ENCODE assay signal across 8 mouse cellular contexts in genomic region chr5:109844753-109845186, GRCm38 (mm10).
DNase-seq lines count a peak whose midpoint lies in the region; ATAC-seq lines count a peak whose summit lies in the region.

No protein-coding gene starts in this region.

- ATAC-seq in limb, embryonic 11.5 days (ENCODE audit: insufficient number of reproducible peaks, low FRiP score, low TSS enrichment, low read depth), result peak; percentile 89
- peak; percentile 70 for ATAC-seq in midbrain, embryonic 11.5 days (ENCODE audit: low FRiP score)

- H3K9me3 ChIP-seq in erythroblast, embryonic 14.5 days (ENCODE audit: control insufficient read depth, low read length), result peaks cover 2% of the 10 kb centered on the region; the same call in 1 of the 2 replicates
- H3K9me3 ChIP-seq in limb, embryonic 11.5 days (ENCODE audit: control insufficient read depth, low read length), result no peaks in the 10 kb centered on the region
- no peaks in the 10 kb centered on the region for H3K9me3 ChIP-seq in midbrain, embryonic 11.5 days (ENCODE audit: control insufficient read depth, low read length)

- 5% methylated on average over 15 of the region's 15 CpGs for WGBS in limb, embryonic 11.5 days
- WGBS in midbrain, embryonic 11.5 days, result 11% methylated on average over 15 of the region's 15 CpGs

- DNase-seq in right cerebral cortex, postnatal 4 days, result peak; percentile 1
- DNase-seq in right cerebral cortex, adult 2 months (ENCODE audit: low spot score in 2 of 2), result no peak
- peak; percentile 17 for DNase-seq in heart, postnatal 4 days
- DNase-seq in limb, embryonic 11.5 days (ENCODE audit: low spot score), result peak; percentile 74
- DNase-seq in midbrain, embryonic 11.5 days (ENCODE audit: low spot score, missing footprints), result peak; percentile 87
- peak; percentile 72 to 75 for DNase-seq in spleen, postnatal 36 days (ENCODE audit: low spot score in 2 of 2)
- DNase-seq in frontal cortex, postnatal 25 days (ENCODE audit: low spot score in 2 of 2), result no peak

- peak overlapping the region; percentile 47 for H3K4me2 ChIP-seq in limb, embryonic 11.5 days (ENCODE audit: low read depth, severe bottlenecking)
- peak overlapping the region; percentile 43 for H3K4me2 ChIP-seq in midbrain, embryonic 11.5 days

- H3K36me3 ChIP-seq in erythroblast, embryonic 14.5 days (ENCODE audit: control insufficient read depth), result no peaks in the 10 kb centered on the region
- H3K36me3 ChIP-seq in limb, embryonic 11.5 days (ENCODE audit: control insufficient read depth, insufficient read depth, low read length), result no peaks in the 10 kb centered on the region
- H3K36me3 ChIP-seq in midbrain, embryonic 11.5 days (ENCODE audit: control insufficient read depth, insufficient read depth, low read length), result no peaks in the 10 kb centered on the region

- peak overlapping the region; percentile 58 for H3K9ac ChIP-seq in limb, embryonic 11.5 days (ENCODE audit: low read length)
- H3K9ac ChIP-seq in midbrain, embryonic 11.5 days (ENCODE audit: low read length), result peak overlapping the region; percentile 49

- no peak overlapping the region for H3K27ac ChIP-seq in limb, embryonic 11.5 days (replicated peaks; ENCODE audit: low read depth, low read length)
- no peak overlapping the region for H3K27ac ChIP-seq in midbrain, embryonic 11.5 days (ENCODE audit: low read depth, low read length)

- H3K4me3 ChIP-seq in erythroblast, embryonic 14.5 days (replicated peaks), result peak overlapping the region; percentile 60
- H3K4me3 ChIP-seq in limb, embryonic 11.5 days (ENCODE audit: low read depth, low read length), result peak overlapping the region; percentile 48
- H3K4me3 ChIP-seq in midbrain, embryonic 11.5 days (ENCODE audit: low read depth, low read length), result peak overlapping the region; percentile 32

- no peaks in the 10 kb centered on the region for H3K27me3 ChIP-seq in erythroblast, embryonic 14.5 days (ENCODE audit: control insufficient read depth)
- H3K27me3 ChIP-seq in limb, embryonic 11.5 days (ENCODE audit: control insufficient read depth, insufficient read depth, low read length), result no peaks in the 10 kb centered on the region
- H3K27me3 ChIP-seq in midbrain, embryonic 11.5 days (ENCODE audit: control insufficient read depth, insufficient read depth, low read length), result no peaks in the 10 kb centered on the region

- peaks cover 2% of the 10 kb centered on the region; the same call in 1 of the 2 replicates for H3K4me1 ChIP-seq in erythroblast, embryonic 14.5 days (ENCODE audit: control insufficient read depth)
- H3K4me1 ChIP-seq in limb, embryonic 11.5 days (ENCODE audit: control insufficient read depth, insufficient read depth, low read length), result no peaks in the 10 kb centered on the region
- no peaks in the 10 kb centered on the region for H3K4me1 ChIP-seq in midbrain, embryonic 11.5 days (ENCODE audit: control insufficient read depth, insufficient read depth, low read length)

Comparison
In these comparisons a context has a peak if more than half of its experiments do, and no peak if none do; other contexts are left out.
1. DNase-seq: peak in right cerebral cortex, postnatal 4 days (single experiment), heart, postnatal 4 days (single experiment), limb, embryonic 11.5 days (single experiment), midbrain, embryonic 11.5 days (single experiment) and spleen, postnatal 36 days (2 of 2); none in right cerebral cortex, adult 2 months (0 of 2) and frontal cortex, postnatal 25 days (0 of 2).
2. Peak in every context shown above with its lines, with median percentiles within 50 percentile points of each other: H3K4me3 ChIP-seq.